Comparison of ENCODE assay signal across 15 mouse cellular contexts in genomic region chr15:91252956-91253355, GRCm38 (mm10). TPM values are rescaled to one million over a fixed set of nuclear protein-coding genes. Genes with fewer than 3 reads are reported as not detected.
DNase-seq lines count a peak whose midpoint lies in the region; ATAC-seq and TF ChIP-seq lines count a peak whose summit lies in the region.
"Had no signal": no experiment of that assay in that cellular context is flagged by ENCODE, and none has a peak within 500 bp of the region (broad histone marks: within the 10 kb centered on the region; RNA-seq: fewer than 3 reads in every experiment).

No protein-coding gene starts in this region.

- no peak for ATAC-seq in intestine, postnatal 0 days
- ATAC-seq in intestine, embryonic 15.5 days, result no peak

- no peaks in the 10 kb centered on the region for H3K9me3 ChIP-seq in intestine, postnatal 0 days (ENCODE audit: control insufficient read depth)
- H3K9me3 ChIP-seq in intestine, embryonic 15.5 days, result no peaks in the 10 kb centered on the region
- H3K9me3 ChIP-seq in E14TG2a.4 (ENCODE audit: low read length), result no peaks in the 10 kb centered on the region
- H3K9me3 ChIP-seq: embryonic facial prominence, embryonic 13.5 days; heart, embryonic 15.5 days; limb, embryonic 10.5 days had no signal

- no peak overlapping the region for H3K9ac ChIP-seq in intestine, postnatal 0 days (ENCODE audit: low read depth, low read length)
- H3K9ac ChIP-seq in intestine, embryonic 15.5 days, result no peak overlapping the region
- H3K9ac ChIP-seq: embryonic facial prominence, embryonic 13.5 days; heart, embryonic 15.5 days had no signal

- H3K36me3 ChIP-seq in intestine, postnatal 0 days (ENCODE audit: control insufficient read depth, insufficient read depth), result no peaks in the 10 kb centered on the region
- no peaks in the 10 kb centered on the region for H3K36me3 ChIP-seq in intestine, embryonic 15.5 days
- no peaks in the 10 kb centered on the region for H3K36me3 ChIP-seq in E14TG2a.4 (ENCODE audit: insufficient read depth, low read length)
- H3K36me3 ChIP-seq: embryonic facial prominence, embryonic 13.5 days; heart, embryonic 15.5 days; limb, embryonic 10.5 days had no signal

- TF ChIP-seq CTCF in intestine, postnatal 0 days (IDR thresholded peaks at IDR 0.05; ENCODE audit: low read depth), result peak; percentile 52
- peak; percentile 96 for TF ChIP-seq CTCF in E14TG2a.4 (conservative IDR thresholded peaks at IDR 0.05; ENCODE audit: low read length)

- H3K4me3 ChIP-seq in intestine, postnatal 0 days (ENCODE audit: low read depth, low read length), result no peak overlapping the region
- H3K4me3 ChIP-seq in intestine, embryonic 15.5 days (replicated peaks), result no peak overlapping the region
- H3K4me3 ChIP-seq in E14TG2a.4 (replicated peaks; ENCODE audit: low read length), result no peak overlapping the region
- H3K4me3 ChIP-seq: embryonic facial prominence, embryonic 13.5 days; heart, embryonic 15.5 days; limb, embryonic 10.5 days had no signal

- H3K4me1 ChIP-seq in intestine, postnatal 0 days (replicated peaks; ENCODE audit: control insufficient read depth, insufficient read depth, low read length), result no peaks in the 10 kb centered on the region
- no peaks in the 10 kb centered on the region for H3K4me1 ChIP-seq in intestine, embryonic 15.5 days (replicated peaks)
- peaks cover 11% of the 10 kb centered on the region; the same call in 1 of the 2 replicates for H3K4me1 ChIP-seq in E14TG2a.4 (replicated peaks; ENCODE audit: low read depth, low read length)
- H3K4me1 ChIP-seq: embryonic facial prominence, embryonic 13.5 days; heart, embryonic 15.5 days; limb, embryonic 10.5 days had no signal

- no peak overlapping the region for H3K27ac ChIP-seq in intestine, postnatal 0 days (ENCODE audit: low read depth, low read length)
- no peak overlapping the region for H3K27ac ChIP-seq in intestine, embryonic 15.5 days
- H3K27ac ChIP-seq: embryonic facial prominence, embryonic 13.5 days; heart, embryonic 15.5 days; limb, embryonic 10.5 days had no signal

- no peaks in the 10 kb centered on the region for H3K27me3 ChIP-seq in intestine, postnatal 0 days (replicated peaks; ENCODE audit: control insufficient read depth, insufficient read depth, low read length)
- no peaks in the 10 kb centered on the region for H3K27me3 ChIP-seq in intestine, embryonic 15.5 days (replicated peaks)
- 0 out of 2 replicates have a peak, but pooled peaks cover 4% of the 10 kb centered on the region for H3K27me3 ChIP-seq in E14TG2a.4 (ENCODE audit: insufficient read depth, low read length)
- H3K27me3 ChIP-seq: embryonic facial prominence, embryonic 13.5 days; heart, embryonic 15.5 days had no signal

- H3K4me2 ChIP-seq in intestine, postnatal 0 days (replicated peaks; ENCODE audit: low read depth), result no peak overlapping the region
- no peak overlapping the region for H3K4me2 ChIP-seq in intestine, embryonic 15.5 days (replicated peaks)
- H3K4me2 ChIP-seq: embryonic facial prominence, embryonic 13.5 days; heart, embryonic 15.5 days had no signal

- intact Hi-C loops in left cerebral cortex, postnatal 36 days (cut with DNase I), result loop anchor here (10.0 kb wide), 1 partner anchor 502 kb away; no protein-coding TSS in a partner anchor

- 60% methylated on average over 8 of the region's 8 CpGs for WGBS in intestine, postnatal 0 days
- 53% methylated on average over 8 of the region's 8 CpGs for WGBS in intestine, embryonic 15.5 days

- peak; percentile 68 for DNase-seq in NIH3T3 (ENCODE audit: low read depth)
- DNase-seq in hindlimb bud, embryonic 11.5 days (ENCODE audit: extremely low spot score, low read depth, low spot score), result peak; percentile 1
- DNase-seq in testis, postnatal 14 days (ENCODE audit: low spot score), result no peak
- no peak for DNase-seq in left cerebral cortex, postnatal 36 days (ENCODE audit: low spot score in 2 of 2)
- DNase-seq: adrenal gland, postnatal 14 days; cerebellum, adult 11-12 months; lung, postnatal 4 days; thymus, postnatal 25 days had no signal

RNA-seq across cellular contexts. Expression of gene CN725425, which starts 53.7 kb away (rescaled TPM):
- not detected in 2 replicates for polyA plus RNA-seq in intestine, postnatal 0 days (2015; fragmentation: Nextera tagmentation; extraction: Ambion mirVana)
- not detected in 2 replicates for polyA plus RNA-seq in intestine, embryonic 15.5 days (2015; fragmentation: Nextera tagmentation; extraction: Ambion mirVana)
- not detected for total RNA-seq in left cerebral cortex, postnatal 36 days (2021)
- total RNA-seq: adrenal gland, postnatal 14 days; gastrocnemius, adult 18-20 months had no signal
- polyA plus RNA-seq: embryonic facial prominence, embryonic 13.5 days; heart, embryonic 15.5 days; limb, embryonic 10.5 days had no signal

Comparison
In these comparisons a context has a peak if more than half of its experiments do, and no peak if none do; other contexts are left out.
1. DNase-seq: peak in NIH3T3 (single experiment) and hindlimb bud, embryonic 11.5 days (single experiment); none in testis, postnatal 14 days (single experiment) and left cerebral cortex, postnatal 36 days (0 of 2).